Comparison of ENCODE assay signal across 8 mouse cellular contexts in the genomic region with DNA sequence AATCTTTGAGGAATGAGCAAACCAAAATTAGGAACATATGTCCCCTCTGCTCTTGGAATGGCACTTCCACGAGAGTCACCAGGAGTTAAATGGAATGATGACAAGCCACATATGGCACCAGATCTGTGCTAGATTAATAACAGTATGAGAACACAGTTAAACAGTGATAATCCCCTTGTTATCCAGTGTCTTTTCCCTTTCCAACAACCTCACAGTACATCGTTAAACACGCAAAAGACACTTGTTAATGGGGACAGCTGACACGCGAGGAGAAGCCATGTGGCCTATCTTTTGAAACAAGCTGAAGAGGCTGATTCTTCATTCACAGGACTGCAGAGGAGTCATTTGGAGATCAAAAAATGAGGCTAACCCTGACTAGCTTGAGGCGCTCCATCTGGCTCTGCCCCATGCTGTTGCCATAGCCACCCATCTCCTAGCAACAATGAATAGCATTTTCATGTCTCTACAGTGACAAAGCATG.
DNase-seq lines count a peak whose midpoint lies in the region; ATAC-seq lines count a peak whose summit lies in the region.

No protein-coding gene starts in this region.

- peak overlapping the region; percentile 76 for H3K27ac ChIP-seq in forebrain, embryonic 10.5 days
- peak overlapping the region; percentile 80 for H3K27ac ChIP-seq in midbrain, embryonic 16.5 days (ENCODE audit: low read length)

- no peaks in the 10 kb centered on the region for H3K36me3 ChIP-seq in forebrain, embryonic 10.5 days (replicated peaks)
- H3K36me3 ChIP-seq in midbrain, embryonic 16.5 days (ENCODE audit: control insufficient read depth, insufficient read depth, low read length): no peaks in the 10 kb centered on the region

- no peak overlapping the region for H3K9ac ChIP-seq in midbrain, embryonic 16.5 days (ENCODE audit: low read depth, low read length)

- peaks cover 39% of the 10 kb centered on the region for H3K4me1 ChIP-seq in forebrain, embryonic 10.5 days
- peaks cover 27% of the 10 kb centered on the region for H3K4me1 ChIP-seq in midbrain, embryonic 16.5 days (ENCODE audit: control insufficient read depth, insufficient read depth, low read length)

- DNase-seq in kidney, postnatal 14 days: peak; percentile 5
- DNase-seq in kidney, adult 11 months: no peak
- peak; percentile 58 for DNase-seq in forebrain, embryonic 10.5 days (ENCODE audit: extremely low spot score, low spot score)
- peak; percentile 77 to 81 for DNase-seq in layer of hippocampus, adult 8-10 months (ENCODE audit: low spot score in 2 of 2)
- DNase-seq in thymus, postnatal 14 days: no peak
- no peak for DNase-seq in heart, postnatal 36 days
- DNase-seq in gastrocnemius, adult 18-20 months (ENCODE audit: low spot score): no peak

- no peak overlapping the region for H3K4me3 ChIP-seq in forebrain, embryonic 10.5 days
- no peak overlapping the region for H3K4me3 ChIP-seq in midbrain, embryonic 16.5 days (ENCODE audit: low read depth, low read length)

- no peaks in the 10 kb centered on the region for H3K27me3 ChIP-seq in forebrain, embryonic 10.5 days (ENCODE audit: poor library complexity, severe bottlenecking)
- H3K27me3 ChIP-seq in midbrain, embryonic 16.5 days (ENCODE audit: control insufficient read depth, insufficient read depth, low read depth, low read length): no peaks in the 10 kb centered on the region

- WGBS in forebrain, embryonic 10.5 days: 42% methylated on average over 6 of the region's 6 CpGs
- 4% methylated on average over 6 of the region's 6 CpGs for WGBS in midbrain, embryonic 16.5 days

- intact Hi-C loops in heart, postnatal 36 days (cut with DNase I): no loop called here

- no peak overlapping the region for H3K4me2 ChIP-seq in midbrain, embryonic 16.5 days (ENCODE audit: low read length)

- no peaks in the 10 kb centered on the region for H3K9me3 ChIP-seq in forebrain, embryonic 10.5 days
- peaks cover 3% of the 10 kb centered on the region; the same call in 1 of the 2 replicates for H3K9me3 ChIP-seq in midbrain, embryonic 16.5 days (replicated peaks; ENCODE audit: control insufficient read depth, low read length, poor library complexity, severe bottlenecking)

- ATAC-seq in midbrain, embryonic 16.5 days: peak; percentile 95

Comparison
In these comparisons a context has a peak if more than half of its experiments do, and no peak if none do; other contexts are left out.
1. DNase-seq: peak in kidney, postnatal 14 days (single experiment), forebrain, embryonic 10.5 days (single experiment) and layer of hippocampus, adult 8-10 months (2 of 2); none in kidney, adult 11 months (single experiment), thymus, postnatal 14 days (single experiment), heart, postnatal 36 days (0 of 2) and gastrocnemius, adult 18-20 months (single experiment).